Mouse (Mus musculus) urinary bladder, postnatal 4 days (tissue): Measurements from ENCODE around the gene Psmd3.
"Not testable (repeated sequence)": the region's sequence is repeated elsewhere in the genome, so short reads cannot be mapped to it uniquely, and the experiment has no call there.

Experiments
- DNase-seq, 2 experiments: peaks; one replicate each; pipeline ENCODE4 v3.0.0; 2021 to 2022; ENCODE audit warnings: low spot score in 2 of 2

Gene Psmd3

DNA sequence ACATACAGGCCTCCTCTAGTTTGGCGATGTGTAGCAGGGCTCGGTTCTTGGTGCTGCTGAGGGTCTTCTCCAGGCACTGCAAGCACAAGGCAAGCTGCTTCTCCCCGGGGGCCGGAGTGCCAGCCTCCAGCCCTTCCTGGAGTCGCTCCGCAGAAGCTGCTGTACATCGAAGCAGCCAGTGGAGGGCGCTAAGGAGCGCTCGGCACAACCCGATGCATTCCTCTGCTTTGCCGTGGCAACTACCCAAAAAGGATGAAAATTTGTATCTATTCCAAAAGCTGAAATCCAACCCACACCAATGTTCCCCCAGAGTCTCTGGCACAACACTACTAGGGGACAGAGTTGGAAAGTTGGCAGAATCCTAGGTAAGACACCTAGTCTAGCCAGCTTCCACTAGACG is 35.5 kb downstream of the Psmd3 start:
- DNase-seq: peak; percentile 77 to 80

DNA sequence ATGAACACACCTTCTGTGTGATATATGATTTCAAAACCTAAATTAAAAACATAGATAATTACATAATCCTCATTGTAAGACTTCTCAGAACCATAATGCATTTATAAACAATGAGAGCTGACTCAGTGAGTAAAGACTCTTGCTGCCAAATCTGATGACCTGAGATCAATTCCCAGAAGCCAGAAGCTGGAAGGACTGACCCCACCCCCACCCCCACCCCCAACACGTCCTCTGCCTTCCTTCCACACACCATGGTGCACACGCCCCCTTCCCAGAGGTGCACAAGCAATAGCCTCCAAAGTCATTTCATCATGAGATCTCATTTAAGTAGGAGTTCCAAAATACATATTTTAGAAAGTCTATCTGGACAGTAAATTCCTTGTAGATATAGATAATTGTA is 38.4 kb downstream of the Psmd3 start:
- DNase-seq: no peak

DNA sequence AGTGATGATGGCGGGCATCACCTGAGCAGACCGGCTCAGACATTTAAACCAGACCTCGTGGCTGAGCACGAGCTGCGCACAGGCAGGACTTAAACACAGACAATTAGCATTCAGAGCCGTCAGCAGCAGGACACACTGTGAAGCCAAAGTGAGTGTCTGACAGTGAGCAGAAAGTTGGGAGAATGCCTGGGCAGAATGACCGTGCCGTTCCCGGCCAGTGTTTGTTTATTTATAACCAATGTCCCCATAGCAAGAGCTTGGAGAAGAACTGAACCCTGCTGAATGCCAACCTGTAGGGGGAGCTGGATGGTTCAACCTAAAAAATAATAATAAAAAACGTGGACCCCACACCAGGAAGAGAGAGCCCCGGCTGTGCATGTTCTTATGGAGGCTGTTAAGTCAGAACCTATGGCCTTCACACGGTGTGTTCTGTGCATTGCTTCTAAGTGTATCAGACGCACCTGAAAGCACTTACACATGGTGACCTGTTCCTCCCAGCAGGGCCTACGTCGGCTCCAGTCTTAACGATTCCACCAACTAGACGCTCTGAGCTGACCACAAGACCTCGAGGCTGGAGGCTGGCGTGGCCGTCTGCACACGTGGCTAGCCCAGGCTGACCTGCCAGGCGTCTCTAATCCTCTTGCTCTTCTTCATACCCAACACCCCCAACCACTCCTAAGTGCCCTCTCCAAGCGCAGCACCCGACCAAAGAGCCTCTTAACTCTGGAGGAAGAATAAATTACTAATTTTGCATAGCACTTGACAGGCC is 39.3 kb downstream of the Psmd3 start:
- peak in 1 of 2 experiments; percentile 72 for DNase-seq

DNA sequence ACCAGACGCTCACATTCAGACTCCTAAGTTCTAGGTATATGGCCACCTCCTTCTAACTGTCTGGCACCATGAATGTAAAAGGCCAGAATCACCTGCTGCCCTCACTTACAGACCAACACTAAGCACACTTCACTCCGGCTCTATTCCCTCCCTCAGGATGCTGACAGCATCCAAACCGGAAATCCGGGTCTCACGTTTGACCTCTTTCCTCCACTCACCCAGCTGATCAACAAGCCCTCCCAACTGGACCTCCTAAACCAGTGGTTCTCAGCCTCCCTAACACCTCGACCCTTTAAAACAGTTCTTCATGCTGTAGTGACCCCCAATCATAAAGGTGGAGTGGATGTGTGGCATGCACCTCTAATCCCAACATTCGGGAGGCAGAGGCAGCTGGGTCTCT is 40.7 kb downstream of the Psmd3 start:
- no peak for DNase-seq

DNA sequence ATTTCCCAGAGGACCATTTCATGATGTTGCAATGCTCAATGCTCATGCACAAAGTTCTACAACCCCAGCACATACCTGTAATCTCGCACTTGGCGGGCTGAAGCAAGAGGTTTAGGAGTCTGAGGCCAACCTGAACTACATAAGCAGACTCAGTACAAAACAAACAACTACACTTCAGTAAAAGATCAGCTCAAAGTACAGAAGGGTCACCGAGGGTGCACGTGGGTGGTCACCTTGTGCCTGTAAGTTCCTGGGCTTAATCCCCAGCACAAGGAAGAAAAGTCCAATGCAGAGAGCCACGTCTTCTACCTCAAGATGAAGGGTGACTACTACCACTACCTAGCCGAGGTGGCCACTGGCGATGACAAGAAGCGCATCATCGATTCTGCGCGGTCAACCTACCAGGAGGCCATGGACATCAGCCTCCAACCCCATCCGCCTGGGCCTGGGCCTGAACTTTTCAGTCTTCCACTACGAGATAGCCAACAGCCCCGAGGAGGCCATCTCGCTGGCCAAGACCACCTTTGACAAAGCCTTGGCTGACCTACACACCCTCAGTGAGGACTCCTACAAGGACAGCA is 43.7 kb downstream of the Psmd3 start:
- no peak for DNase-seq

DNA sequence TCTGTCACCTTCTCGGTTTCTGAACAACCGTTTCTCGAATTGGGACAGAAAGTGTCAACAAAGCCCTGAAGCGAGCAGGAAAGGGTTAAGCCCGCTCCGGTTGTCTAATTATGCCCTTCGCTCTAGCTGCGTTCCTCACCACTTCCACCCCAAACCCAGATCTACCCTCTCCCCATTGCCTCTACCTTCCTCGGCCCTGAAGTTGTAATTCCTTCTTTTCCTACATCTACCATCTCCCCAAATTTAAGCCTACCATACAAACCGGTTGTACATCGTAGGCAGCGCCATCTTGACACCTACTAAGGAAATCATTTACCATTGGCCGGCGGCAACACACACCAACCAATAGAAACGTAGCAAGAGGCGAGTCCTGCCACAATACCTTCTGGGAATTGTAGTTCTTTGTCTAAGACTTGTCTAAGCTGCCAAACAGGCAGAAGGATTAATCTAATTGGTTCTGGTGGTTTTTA is 46.8 kb downstream of the Psmd3 start, which contains the start of gene Med24:
Gene Med24, minus strand, starts transcription at position 317 of the 470 bp plus-strand sequence.
- DNase-seq: peak; percentile 81 to 84

DNA sequence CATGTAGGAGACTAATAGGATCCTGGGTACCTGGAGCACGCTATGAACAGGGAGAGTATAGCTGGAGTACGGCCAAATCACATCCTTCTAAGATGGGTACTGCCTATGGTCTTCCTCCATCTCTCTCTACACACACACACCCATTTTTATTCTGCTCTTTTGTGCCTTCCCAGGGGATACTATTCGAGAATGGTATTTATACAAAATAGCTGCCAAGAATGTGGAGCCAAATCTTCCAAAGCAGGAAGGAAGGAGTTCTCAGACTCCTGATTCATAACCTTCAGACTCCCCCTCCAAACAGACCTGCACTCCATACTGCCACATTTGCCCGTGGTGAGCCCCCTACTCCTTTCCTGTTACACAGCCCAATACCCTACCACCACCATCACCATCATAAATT is 48.4 kb downstream of the Psmd3 start:
- DNase-seq: no peak

DNA sequence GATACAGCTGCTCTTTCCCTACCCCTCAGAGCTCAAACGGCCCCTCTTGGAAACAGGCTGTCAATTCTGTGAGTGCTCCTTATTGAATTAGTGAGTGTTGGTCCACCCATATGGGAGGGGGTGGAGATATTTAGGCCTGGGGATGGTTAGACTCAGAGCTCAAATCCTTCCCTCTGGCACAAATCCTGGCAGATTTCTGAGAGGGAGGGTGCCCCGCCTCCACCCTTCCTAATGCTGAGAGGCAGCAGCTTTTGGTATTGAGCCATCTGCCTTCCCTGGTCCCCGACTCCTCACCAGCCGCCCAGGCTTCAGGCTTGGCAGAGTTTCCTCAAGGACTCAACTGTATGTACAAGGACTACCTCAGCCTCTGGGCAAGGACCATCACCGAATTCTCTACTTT is 48.8 kb downstream of the Psmd3 start:
- no peak for DNase-seq

DNA sequence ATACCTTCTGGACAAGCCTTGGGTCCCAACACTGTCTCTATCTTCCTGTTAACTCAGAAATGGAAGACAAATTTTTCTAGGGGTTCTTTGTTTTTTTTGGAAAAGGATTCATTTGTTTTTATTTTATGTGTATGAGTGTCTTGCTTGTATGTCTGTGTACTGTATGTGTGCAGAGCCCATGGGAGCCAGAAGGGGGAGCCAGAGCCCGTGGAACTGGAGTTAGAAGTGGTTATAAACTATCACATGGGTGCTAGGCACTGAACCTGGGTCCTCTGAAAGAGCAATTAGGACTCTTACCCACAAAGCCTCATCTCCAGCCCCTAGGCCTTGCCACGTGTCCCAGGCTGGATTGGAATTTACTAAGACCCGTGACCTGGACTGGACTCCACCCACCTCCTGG is 51.7 kb downstream of the Psmd3 start:
- DNase-seq: no peak

DNA sequence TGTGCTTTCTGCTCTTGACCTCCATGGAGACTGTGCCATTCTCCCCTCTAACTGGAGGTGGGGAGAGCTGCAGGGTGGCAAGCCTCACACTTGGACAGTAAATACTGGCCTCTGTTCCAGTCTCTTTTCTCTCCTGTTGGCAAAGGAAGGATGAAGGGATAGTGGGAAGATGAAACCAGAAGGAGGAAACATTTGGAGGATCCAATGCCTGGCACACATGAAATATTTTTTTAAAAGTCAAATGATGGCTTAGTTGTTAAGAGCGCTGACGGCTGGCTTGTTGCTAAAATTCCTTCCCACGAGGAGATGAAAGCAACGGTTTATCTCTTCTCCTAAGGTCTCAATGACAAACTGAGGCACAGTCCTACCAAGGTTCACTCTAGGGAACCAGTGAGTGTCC is 52.8 kb downstream of the Psmd3 start:
- DNase-seq: no peak

DNA sequence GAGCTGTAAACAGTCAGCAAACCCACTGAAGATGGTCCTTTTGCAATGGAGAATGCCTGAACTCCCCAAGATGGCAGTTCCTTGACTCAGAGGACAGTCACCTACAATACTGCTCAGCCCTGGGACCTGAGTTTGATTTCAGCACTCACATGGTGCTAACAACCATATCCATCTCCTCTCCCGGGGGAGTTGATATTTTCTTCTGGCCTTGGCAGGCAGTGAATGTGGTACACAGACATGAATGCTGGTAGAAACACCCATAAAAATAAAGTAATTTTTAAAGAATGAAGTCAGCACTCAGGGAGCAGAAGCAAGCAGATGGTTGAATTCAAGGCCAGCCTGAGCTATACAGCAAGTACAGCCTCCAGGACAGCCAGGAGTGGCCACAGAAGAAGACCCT is 53.8 kb downstream of the Psmd3 start:
- DNase-seq: no peak

DNA sequence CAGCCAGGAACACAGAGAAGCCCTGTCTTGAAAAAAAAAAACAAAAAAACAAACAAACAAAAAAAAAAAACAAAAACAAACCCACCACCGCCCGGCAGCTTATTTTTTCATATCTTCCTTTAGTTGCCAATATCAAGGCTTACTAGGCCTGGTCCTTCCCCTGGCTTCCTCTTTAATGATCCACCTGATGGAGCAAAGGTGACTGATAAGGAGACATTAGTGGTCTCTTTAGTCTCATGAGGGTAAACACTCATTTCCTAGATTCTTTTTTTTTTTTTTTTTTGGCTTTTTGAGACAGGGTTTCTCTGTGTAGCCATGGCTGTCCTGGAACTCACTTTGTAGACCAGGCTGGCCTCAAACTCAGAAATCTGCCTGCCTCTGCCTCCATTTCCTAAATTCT is 54.9 kb downstream of the Psmd3 start:
- DNase-seq: not testable (repeated sequence)

DNA sequence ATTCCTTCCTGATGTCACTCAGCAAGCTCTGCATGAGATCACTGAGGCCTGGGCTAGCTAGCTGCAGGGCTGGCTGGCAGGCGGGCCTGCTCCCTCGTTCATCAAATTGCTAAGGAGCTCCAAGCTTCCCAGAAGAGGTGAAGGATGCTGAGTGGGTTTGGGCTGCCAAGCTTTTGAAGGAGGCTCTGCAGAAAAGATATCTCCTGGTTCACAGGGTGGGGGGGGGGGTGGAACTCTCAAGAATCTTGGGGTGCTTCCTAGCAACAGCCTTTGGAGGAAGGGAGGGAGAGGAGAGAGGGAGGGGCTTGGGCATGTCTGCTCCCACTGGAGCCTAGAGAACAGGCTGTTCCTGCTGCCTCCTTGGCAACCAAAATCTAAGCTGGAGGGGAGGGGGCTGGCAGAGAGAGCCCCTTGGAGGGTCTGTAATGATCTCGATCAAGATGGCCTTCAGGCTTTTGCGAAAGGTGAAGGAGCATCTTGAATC is 56.1 kb downstream of the Psmd3 start:
- DNase-seq: no peak

DNA sequence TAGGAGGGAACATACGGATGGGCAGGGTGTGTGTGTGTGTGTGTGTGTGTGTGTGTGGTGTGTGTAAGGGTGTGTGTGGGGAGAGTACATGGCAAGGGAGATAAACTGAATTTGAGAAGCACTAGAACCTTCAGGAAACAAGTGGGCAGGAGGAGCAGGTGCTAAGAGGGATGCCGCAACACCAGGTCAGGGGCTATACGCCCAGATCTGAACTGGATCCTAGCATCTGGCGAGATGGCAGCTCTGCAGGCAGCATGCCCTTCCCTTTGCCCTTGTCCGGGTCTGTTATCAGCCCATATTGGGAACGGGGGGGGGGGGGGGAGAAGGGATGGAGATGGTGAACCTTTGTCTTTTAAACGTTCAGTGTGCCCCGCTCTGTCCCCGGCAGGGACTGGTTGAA is 56.6 kb downstream of the Psmd3 start:
- no peak for DNase-seq

DNA sequence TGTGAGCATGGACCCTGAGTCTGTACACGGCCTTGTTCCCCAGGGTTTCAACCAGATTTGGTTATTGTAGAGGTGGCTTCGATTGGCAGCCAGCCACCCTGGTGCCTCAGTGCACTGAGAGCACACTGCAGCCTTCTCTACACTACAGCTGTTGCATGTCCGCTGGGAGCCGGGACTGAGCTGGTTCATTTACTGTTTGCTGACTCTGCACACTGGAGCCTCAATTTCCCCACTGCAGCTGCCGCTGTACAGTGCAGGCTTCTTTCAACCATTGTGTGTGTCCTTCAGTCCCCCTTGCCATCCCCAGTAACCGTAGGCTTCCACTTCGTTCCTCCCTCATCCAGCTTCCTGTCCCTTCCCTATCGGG is 57.7 kb downstream of the Psmd3 start:
- DNase-seq: no peak

DNA sequence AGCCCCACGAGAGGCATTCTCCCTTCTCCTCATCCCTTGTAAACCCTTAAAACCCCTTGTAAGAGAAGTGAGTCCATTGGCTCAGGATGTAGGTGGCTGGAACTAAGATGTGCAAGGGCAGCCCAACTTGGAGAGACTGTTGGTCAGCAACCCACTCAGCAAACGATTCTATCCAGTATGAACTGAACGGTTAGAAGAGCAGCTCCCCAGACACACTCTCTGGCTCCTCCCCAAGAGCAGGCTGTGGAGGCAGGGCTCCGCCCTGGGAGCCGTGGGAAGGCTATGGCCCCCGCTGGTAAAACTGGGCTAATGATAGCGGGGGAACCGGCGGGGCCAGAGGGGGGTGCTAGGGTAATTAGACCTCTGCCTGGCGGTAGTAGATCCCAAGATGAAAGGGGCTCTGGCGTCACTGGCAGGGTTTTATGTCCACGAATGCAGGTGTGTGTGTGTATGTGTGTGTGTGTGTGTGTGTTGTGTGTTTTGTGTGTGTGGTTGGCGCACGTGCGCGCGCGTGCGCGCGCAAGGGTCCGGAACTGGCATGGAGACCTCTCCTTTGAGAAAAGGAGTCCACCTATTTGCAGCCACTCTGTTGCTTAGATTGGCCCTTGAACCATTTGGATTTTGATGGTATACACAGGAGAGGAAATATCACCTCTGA is 58.2 kb downstream of the Psmd3 start, which contains the start of gene Thra:
Gene Thra, plus strand, starts transcription at position 246 of the 658 bp plus-strand sequence.
- peak in 1 of 2 experiments; percentile 76 for DNase-seq

DNA sequence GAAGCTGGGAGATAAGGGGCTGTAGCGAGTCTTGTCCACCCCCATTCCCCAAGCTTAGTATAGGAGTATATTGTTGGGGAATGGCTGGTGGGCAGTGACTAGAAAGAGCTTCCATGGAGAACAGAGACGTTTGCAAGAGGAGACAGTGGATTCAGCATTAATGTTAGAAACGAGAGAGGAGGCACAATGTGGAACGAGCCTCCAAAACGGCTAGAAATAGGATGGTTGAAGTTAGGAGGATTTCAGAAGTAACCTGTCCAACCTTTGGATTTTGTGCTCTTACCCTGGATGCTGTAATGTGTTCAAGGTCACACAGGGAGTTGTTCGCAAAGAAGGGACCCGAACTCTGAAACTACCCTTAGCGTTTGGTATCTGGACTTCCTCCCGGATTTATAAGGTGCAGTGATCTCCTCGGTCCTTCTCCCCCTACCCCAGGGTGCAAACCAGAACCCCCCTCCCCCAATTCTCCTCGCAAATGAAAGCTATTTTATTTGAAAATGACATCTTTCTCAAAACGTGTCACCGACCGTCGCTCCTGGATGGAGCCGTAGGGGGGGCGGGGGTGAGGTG is 58.8 kb downstream of the Psmd3 start:
- no peak for DNase-seq

DNA sequence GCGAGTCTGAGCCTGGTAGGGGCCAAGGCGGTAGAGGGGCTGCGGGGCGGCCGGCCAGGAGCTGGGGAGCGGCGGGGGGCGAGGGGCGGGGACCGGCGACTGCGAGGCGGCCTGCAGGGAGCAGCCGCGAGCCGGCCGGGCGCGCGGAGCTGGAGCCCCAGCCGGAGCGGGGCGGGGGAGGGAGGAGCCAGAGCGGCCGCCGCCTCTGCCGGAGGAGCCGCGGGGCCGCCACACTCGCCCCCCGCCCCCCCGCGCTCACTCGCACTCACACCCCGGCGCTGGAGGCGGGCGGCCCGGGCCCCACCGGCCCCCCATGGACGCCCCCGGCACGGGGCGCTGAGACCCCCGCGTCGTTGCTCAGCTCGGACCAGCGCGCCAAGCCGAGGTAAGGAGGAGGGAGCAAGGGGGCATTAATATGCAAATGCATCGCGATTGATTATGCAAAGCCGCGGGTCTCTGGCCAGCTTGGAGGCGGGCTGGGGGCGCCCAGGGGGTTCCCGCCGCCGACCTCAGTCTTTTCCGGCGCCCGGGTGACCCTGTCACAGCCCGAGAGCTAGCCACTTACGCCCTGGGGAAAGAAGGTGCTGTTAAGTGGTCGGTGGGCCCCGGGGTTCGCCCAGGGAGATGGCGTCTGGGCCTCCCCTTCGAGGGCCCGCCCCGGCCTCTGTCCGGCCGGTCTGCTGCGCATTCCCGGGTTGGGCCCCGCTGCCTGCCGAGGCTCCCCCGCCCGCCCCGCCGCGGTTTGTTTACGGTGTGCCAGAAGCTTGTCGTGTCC is 59.5 kb downstream of the Psmd3 start:
- peak; percentile 83 to 84 for DNase-seq

DNA sequence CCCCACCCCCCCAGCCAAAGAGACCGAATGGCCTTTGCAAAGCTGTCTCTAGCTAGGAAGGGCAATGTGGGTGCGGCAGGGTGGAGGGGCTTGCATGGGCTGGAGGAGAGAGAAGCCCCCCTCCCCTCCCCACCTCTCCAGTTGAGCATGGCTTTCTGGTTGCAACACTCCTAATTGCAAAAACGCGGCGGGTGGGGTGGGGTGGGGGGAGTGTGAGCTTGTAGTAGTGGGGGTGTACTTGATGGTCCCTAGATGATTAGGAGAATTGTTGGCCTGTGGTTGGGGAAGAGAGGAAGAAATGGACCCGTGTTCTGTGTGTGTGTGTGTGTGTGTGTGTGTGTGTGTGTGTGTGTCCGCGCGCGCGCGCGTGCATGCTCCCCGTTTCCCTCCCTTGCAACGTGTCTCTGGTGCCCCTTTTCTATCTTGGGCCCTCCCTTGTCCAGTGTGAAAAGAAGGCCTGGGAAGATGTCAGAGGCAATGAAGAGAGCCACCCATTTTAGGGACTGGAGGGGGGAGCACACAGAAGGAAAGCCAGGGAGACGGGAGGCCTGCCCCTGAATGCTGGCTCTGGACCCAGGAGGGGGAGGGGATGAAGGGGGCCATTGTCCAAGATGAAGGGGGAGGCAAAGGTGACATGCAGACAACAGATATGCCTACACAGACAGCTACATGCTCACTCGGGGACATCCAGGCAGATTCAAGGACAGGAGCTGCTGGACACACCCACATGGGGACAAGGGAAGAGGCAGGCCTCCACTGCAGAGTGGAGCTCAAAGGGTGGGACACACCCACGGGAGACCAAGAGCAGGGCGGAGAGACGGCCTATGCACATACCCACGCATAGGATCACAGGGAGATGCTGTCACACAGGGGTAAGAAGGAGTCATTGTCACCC is 60.3 kb downstream of the Psmd3 start:
- DNase-seq: no peak

DNA sequence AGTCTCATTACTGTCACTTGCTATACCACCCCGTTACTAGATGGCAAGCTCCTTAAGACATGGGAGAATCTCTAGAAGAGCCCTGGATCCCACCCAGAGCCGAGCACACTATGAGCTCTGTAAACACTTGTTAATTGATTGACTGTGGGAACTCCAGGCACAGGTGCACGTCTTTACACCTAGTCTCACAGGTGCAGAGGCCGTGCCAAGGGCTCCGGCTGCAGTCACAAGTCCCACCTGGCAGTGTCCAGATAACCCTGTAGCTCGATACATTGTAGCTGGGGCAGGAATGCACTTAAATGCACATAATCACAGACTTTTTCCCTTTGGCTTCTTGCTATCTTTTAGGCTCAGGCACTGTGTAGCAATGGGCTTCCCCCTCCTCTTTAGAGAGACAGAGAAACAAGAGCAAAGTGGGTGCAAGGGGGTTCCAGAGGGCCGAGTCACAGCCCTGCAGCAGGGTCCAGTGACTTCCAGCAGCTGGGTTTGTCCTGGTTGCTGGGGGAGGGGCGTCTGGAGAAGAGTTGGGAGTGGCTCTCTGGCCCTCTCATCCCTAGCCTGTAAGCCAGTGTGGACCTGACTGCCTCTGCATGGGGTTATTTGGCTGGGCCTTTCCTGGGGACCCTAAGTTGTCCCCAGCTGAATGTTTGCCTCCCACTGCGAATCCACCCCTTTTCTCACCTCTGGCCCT is 61.4 kb downstream of the Psmd3 start:
- DNase-seq: peak in 1 of 2 experiments; percentile 73
